Mouse (Mus musculus) kidney, adult 2 months (tissue): ENCODE data around the gene A530084C06Rik.

Source experiments
- CTCF ChIP-seq: fragments of 200-500 bp; conservative IDR thresholded peaks from 2 replicates; pipeline ENCODE4 v1.5.1; 2011; ENCODE audit warnings: low read depth, mild to moderate bottlenecking, control low read depth, low read length, moderate library complexity, mixed read lengths; ENCODE audit not compliant: insufficient read depth, insufficient read length
- POLR2A ChIP-seq: fragments of 200-500 bp; IDR thresholded peaks from one replicate; pipeline ENCODE4 v1.6.1; 2011; ENCODE audit warnings: low read depth, low read length, control low read depth

DNA sequence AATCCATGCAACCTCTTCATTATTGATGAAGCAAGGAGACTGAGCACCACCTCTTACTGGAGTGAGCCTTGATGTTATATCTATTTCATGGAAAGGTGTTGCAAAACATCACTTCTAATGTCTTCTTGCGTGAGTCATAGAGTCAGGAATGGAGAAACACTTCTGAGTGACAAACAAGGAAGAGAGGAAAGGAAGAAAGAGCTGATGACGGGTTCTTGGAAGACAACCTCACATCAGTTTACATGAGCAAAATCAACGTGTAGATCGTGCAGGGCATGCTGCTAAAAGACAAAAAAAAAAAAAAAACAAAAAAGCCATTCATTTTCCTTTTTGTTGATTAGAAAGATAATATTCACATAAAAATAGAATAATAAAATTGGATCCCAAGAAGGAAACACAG is 24.4 kb downstream of the A530084C06Rik start:
- no peak for TF ChIP-seq POLR2A
- no peak for TF ChIP-seq CTCF
